Mouse (Mus musculus) forebrain, postnatal 0 days (tissue): Measurements from ENCODE around the gene Cnot3. TPM values are rescaled to one million over a fixed set of nuclear protein-coding genes. Genes with fewer than 3 reads are reported as not detected.
"Not testable (repeated sequence)": the region's sequence is repeated elsewhere in the genome, so short reads cannot be mapped to it uniquely, and the experiment has no call there.

Source experiments
- ATAC-seq: fragments of 200-750 bp; cut with Nextera tagmentation; 2 replicates; pipeline ENCODE4 v1.8.0; 2017; ENCODE audit warnings: mild to moderate bottlenecking, moderate library complexity
- DNase-seq: peaks from one replicate; pipeline ENCODE4 v3.0.0-alpha.2; 2015
- H3K27ac ChIP-seq: fragments of 300-500 bp; sonication (generic); 2 replicates; pipeline ENCODE4 v1.5.1; 2014; ENCODE audit warnings: low read depth, mild to moderate bottlenecking, antibody characterized with exemption, low read length, moderate library complexity, mixed read lengths
- H3K27me3 ChIP-seq: fragments of 300-500 bp; sonication (generic); 2 replicates; pipeline ENCODE4 v1.6.1; 2014; ENCODE audit warnings: mild to moderate bottlenecking, low read length, mixed read lengths; ENCODE audit not compliant: insufficient read depth
- H3K36me3 ChIP-seq: fragments of 300-500 bp; sonication (generic); 2 replicates; pipeline ENCODE4 v1.6.1; 2014; ENCODE audit warnings: mild to moderate bottlenecking, moderate library complexity; ENCODE audit not compliant: insufficient read depth
- H3K4me1 ChIP-seq: fragments of 300-500 bp; sonication (generic); 2 replicates; pipeline ENCODE4 v1.6.1; 2014; ENCODE audit warnings: antibody characterized with exemption; ENCODE audit not compliant: insufficient read depth
- H3K4me2 ChIP-seq: fragments of 300-500 bp; sonication (generic); 2 replicates; pipeline ENCODE4 v1.6.1; 2014; ENCODE audit warnings: low read depth, mild to moderate bottlenecking, moderate library complexity
- H3K4me3 ChIP-seq: fragments of 300-500 bp; sonication (generic); 2 replicates; pipeline ENCODE4 v1.5.1; 2014; ENCODE audit warnings: low read depth, low read length, mixed read lengths
- H3K9ac ChIP-seq: fragments of 300-500 bp; sonication (generic); 2 replicates; pipeline ENCODE4 v1.6.1; 2014; ENCODE audit warnings: mild to moderate bottlenecking
- H3K9me3 ChIP-seq: fragments of 300-500 bp; sonication (generic); 2 replicates; pipeline ENCODE4 v1.6.1; 2016; ENCODE audit warnings: low read length
- CTCF ChIP-seq: sonication (generic); IDR thresholded peaks from 2 replicates; pipeline ENCODE4 v1.5.1; 2016; ENCODE audit warnings: antibody characterized with exemption, control low read depth, low read depth
- WGBS: fragments of 180-500 bp; shearing (Covaris S2); extraction: QIAGEN DNeasy Blood & Tissue Kit; methylation state at CpG from one replicate; pipeline ENCODE4 v1.1.7; 2014; 5-methylcytosine and 5-hydroxymethylcytosine counted together
- polyA plus RNA-seq: library from polyadenylated mRNA; unstranded; fragments of >200 nt; fragmentation: Nextera tagmentation; extraction: Ambion mirVana; gene quantifications from 2 replicates; pipeline ENCODE4 v1.2.1, GENCODE M21; 2015
- total RNA-seq: library from RNA; depleted of rRNA; stranded (reverse); fragments of >200 nt; gene quantifications from 2 replicates; pipeline ENCODE4 v1.2.3, GENCODE M21; 2014; rRNA removed

The Cnot3 gene
- total RNA-seq (13.1 and 19.8 TPM in 2 replicates), polyA plus RNA-seq (26.7 and 35.4 TPM in 2 replicates)

GRCm38 (mm10) chr7:3644672-3645487 lies at the start of gene Cnot3:
Cnot3 (plus strand) TSS chr7:3645268.
- WGBS: 2% methylated on average over 57 of the region's 58 CpGs
- Histone ChIP-seq H3K36me3 (peaks cover 13% of the 10 kb centered on the region), H3K27ac (peak within 1 kb of the TSS; percentile 97), H3K9ac (peak within 1 kb of the TSS; percentile 94), H3K4me2 (peak within 1 kb of the TSS; percentile 74), H3K4me3 (peak within 1 kb of the TSS; percentile 92), H3K27me3 (no peaks in the 10 kb centered on the region), H3K4me1 (peaks cover 21% of the 10 kb centered on the region), H3K9me3 (no peaks in the 10 kb centered on the region)
- no peak for TF ChIP-seq CTCF
- ATAC-seq: peak; percentile 96
- peak; percentile 100 for DNase-seq

GRCm38 (mm10) chr7:3597755-3598154 lies 47.3 kb upstream of the Cnot3 start:
- ATAC-seq, H3K27ac ChIP-seq, H3K4me3 ChIP-seq, H3K27me3 ChIP-seq, H3K4me2 ChIP-seq, H3K36me3 ChIP-seq, H3K9ac ChIP-seq, H3K4me1 ChIP-seq, H3K9me3 ChIP-seq, DNase-seq: not testable (repeated sequence)
- WGBS: 59% methylated on average over 1 of the region's 1 CpGs

GRCm38 (mm10) chr7:3601119-3601518 lies 43.9 kb upstream of the Cnot3 start:
- WGBS: 5% methylated on average over 4 of the region's 4 CpGs
- ATAC-seq: peak; percentile 78
- H3K27ac ChIP-seq: no peak overlapping the region
- no peaks in the 10 kb centered on the region for H3K4me1 ChIP-seq
- H3K9me3 ChIP-seq: no peaks in the 10 kb centered on the region
- peak; percentile 87 for DNase-seq
- H3K4me3 ChIP-seq: no peak overlapping the region
- no peaks in the 10 kb centered on the region for H3K27me3 ChIP-seq
- no peaks in the 10 kb centered on the region for H3K36me3 ChIP-seq
- TF ChIP-seq CTCF: peak; percentile 91
- no peak overlapping the region for H3K4me2 ChIP-seq
- no peak overlapping the region for H3K9ac ChIP-seq

GRCm38 (mm10) chr7:3606798-3607197 lies 38.3 kb upstream of the Cnot3 start:
- Histone ChIP-seq H3K36me3 (no peaks in the 10 kb centered on the region), H3K4me2 (no peak overlapping the region), H3K9ac (no peak overlapping the region), H3K4me1 (no peaks in the 10 kb centered on the region), H3K9me3 (no peaks in the 10 kb centered on the region), H3K4me3 (no peak overlapping the region), H3K27ac (no peak overlapping the region), H3K27me3 (no peaks in the 10 kb centered on the region)
- DNase-seq (no peak), ATAC-seq (no peak)
- WGBS: 21% methylated on average over 2 of the region's 2 CpGs
- TF ChIP-seq CTCF: peak; percentile 56

- ATAC-seq: no peak
- WGBS: 89% methylated on average over 6 of the region's 6 CpGs
These were observed 37.7 kb upstream of the Cnot3 start for GRCm38 (mm10) chr7:3607391-3607790.

GRCm38 (mm10) chr7:3608668-3609067 lies 36.4 kb upstream of the Cnot3 start:
- Histone ChIP-seq H3K4me2 (no peak overlapping the region), H3K9me3 (no peaks in the 10 kb centered on the region), H3K36me3 (no peaks in the 10 kb centered on the region), H3K9ac (no peak overlapping the region), H3K27me3 (no peaks in the 10 kb centered on the region), H3K4me3 (no peak overlapping the region), H3K4me1 (no peaks in the 10 kb centered on the region), H3K27ac (no peak overlapping the region)
- no peak for TF ChIP-seq CTCF
- ATAC-seq: no peak
- no peak for DNase-seq
- WGBS: 91% methylated on average over 3 of the region's 3 CpGs

More at GRCm38 (mm10) chr7:3607391-3607790, 37.7 kb upstream of the Cnot3 start:
- H3K4me1 ChIP-seq: no peaks in the 10 kb centered on the region
- no peak overlapping the region for H3K4me3 ChIP-seq
- H3K27me3 ChIP-seq: no peaks in the 10 kb centered on the region
- H3K9ac ChIP-seq: no peak overlapping the region
- no peaks in the 10 kb centered on the region for H3K36me3 ChIP-seq
- no peak for TF ChIP-seq CTCF
- no peak overlapping the region for H3K4me2 ChIP-seq
- no peaks in the 10 kb centered on the region for H3K9me3 ChIP-seq
- no peak overlapping the region for H3K27ac ChIP-seq
- DNase-seq: no peak

- no peak overlapping the region for H3K9ac ChIP-seq
- H3K4me2 ChIP-seq: no peak overlapping the region
- H3K4me1 ChIP-seq: no peaks in the 10 kb centered on the region
- TF ChIP-seq CTCF: no peak
- no peak overlapping the region for H3K27ac ChIP-seq
- no peak overlapping the region for H3K4me3 ChIP-seq
- no peak for DNase-seq
- WGBS: 59% methylated on average over 3 of the region's 3 CpGs
- H3K9me3 ChIP-seq: no peaks in the 10 kb centered on the region
- no peaks in the 10 kb centered on the region for H3K36me3 ChIP-seq
- ATAC-seq: no peak
- no peaks in the 10 kb centered on the region for H3K27me3 ChIP-seq
These were observed 36.0 kb upstream of the Cnot3 start for GRCm38 (mm10) chr7:3609082-3609481.
